Mouse (Mus musculus) heart, postnatal 25 days (tissue): ENCODE measurements around the gene Ankrd34c. TPM values are rescaled to one million over a fixed set of nuclear protein-coding genes. Genes with fewer than 3 reads are reported as not detected.

Experiments
- DNase-seq: peaks from one replicate; pipeline ENCODE4 v3.0.0; 2022; ENCODE audit warnings: low spot score
- intact Hi-C: fragments of 180-260 bp; cut with DNase I; formaldehyde crosslinking; loops from one replicate; pipeline ENCODE4 v1.15.1; 2025
- total RNA-seq, 2 experiments: library from RNA; stranded (reverse); gene quantifications; 2 replicates each; pipeline ENCODE4 v1.2.3; 2021

Gene Ankrd34c
- not detected for total RNA-seq

GRCm38 (mm10) chr9:89738295-89738694 lies at the start of gene Ankrd34c:
Gene Ankrd34c, minus strand, starts transcription at chr9:89738475.
- DNase-seq, result no peak
- intact Hi-C loops, result no loop called here

GRCm38 (mm10) chr9:89787532-89787931 lies 49.3 kb upstream of the Ankrd34c start:
- DNase-seq, result no peak
- intact Hi-C loops, result no loop called here

GRCm38 (mm10) chr9:89781395-89781927 lies 43.2 kb upstream of the Ankrd34c start:
- DNase-seq, result no peak
- intact Hi-C loops, result no loop called here

GRCm38 (mm10) chr9:89779237-89779636 lies 41.0 kb upstream of the Ankrd34c start:
- intact Hi-C loops, result no loop called here
- no peak for DNase-seq

GRCm38 (mm10) chr9:89771153-89771552 lies 32.9 kb upstream of the Ankrd34c start:
- intact Hi-C loops, result no loop called here
- no peak for DNase-seq

- DNase-seq, result no peak
- intact Hi-C loops, result no loop called here
Observed at GRCm38 (mm10) chr9:89762017-89762416, 23.7 kb upstream of the Ankrd34c start.

- DNase-seq, result no peak
- intact Hi-C loops, result no loop called here
Observed at GRCm38 (mm10) chr9:89758569-89758968, 20.3 kb upstream of the Ankrd34c start.

- intact Hi-C loops, result no loop called here
- no peak for DNase-seq
Observed at GRCm38 (mm10) chr9:89758139-89758538, 19.9 kb upstream of the Ankrd34c start.

- intact Hi-C loops, result no loop called here
- DNase-seq, result no peak
Observed at GRCm38 (mm10) chr9:89757571-89757970, 19.3 kb upstream of the Ankrd34c start.

- intact Hi-C loops, result no loop called here
- no peak for DNase-seq
Observed at GRCm38 (mm10) chr9:89740041-89740440, 1.8 kb upstream of the Ankrd34c start.

- intact Hi-C loops, result no loop called here
- DNase-seq, result no peak
Observed at GRCm38 (mm10) chr9:89737888-89738287, 387 bp downstream of the Ankrd34c start.

GRCm38 (mm10) chr9:89736932-89737705 lies 1.2 kb downstream of the Ankrd34c start:
- intact Hi-C loops, result no loop called here
- no peak for DNase-seq

GRCm38 (mm10) chr9:89706906-89707305 lies 31.4 kb downstream of the Ankrd34c start:
- intact Hi-C loops, result loop anchor here (5.0 to 10.0 kb wide), 2 partner anchors 85 to 268 kb away; no protein-coding TSS in a partner anchor
- no peak for DNase-seq

GRCm38 (mm10) chr9:89705197-89705533 lies 33.1 kb downstream of the Ankrd34c start:
- DNase-seq, result no peak
- intact Hi-C loops, result loop anchor here (5.0 to 10.0 kb wide), 2 partner anchors 87 to 270 kb away; no protein-coding TSS in a partner anchor

GRCm38 (mm10) chr9:89704265-89705196 lies 33.7 kb downstream of the Ankrd34c start, which contains the start of gene Tmed3:
Gene Tmed3, minus strand, starts transcription at chr9:89705068.
- peak; percentile 88 for DNase-seq
- intact Hi-C loops, result loop anchor here (5.0 to 10.0 kb wide), 2 partner anchors 88 to 270 kb away; no protein-coding TSS in a partner anchor

- DNase-seq, result no peak
- intact Hi-C loops, result loop anchor here (10.0 kb wide), 1 partner anchor 274 kb away; no protein-coding TSS in a partner anchor
Observed at GRCm38 (mm10) chr9:89700910-89701457, 37.3 kb downstream of the Ankrd34c start.

- intact Hi-C loops, result no loop called here
- DNase-seq, result no peak
Observed at GRCm38 (mm10) chr9:89695143-89695542, 43.1 kb downstream of the Ankrd34c start.

- DNase-seq, result no peak
Observed at GRCm38 (mm10) chr9:89693670-89694069, 44.6 kb downstream of the Ankrd34c start.

GRCm38 (mm10) chr9:89689179-89689578 lies 49.1 kb downstream of the Ankrd34c start:
- intact Hi-C loops, result no loop called here
- no peak for DNase-seq

More at GRCm38 (mm10) chr9:89693670-89694069, 44.6 kb downstream of the Ankrd34c start:
- intact Hi-C loops, result no loop called here
